Mouse (Mus musculus) hindbrain, embryonic 11.5 days (tissue): ENCODE measurements around the gene Pi16. TPM values are rescaled to one million over a fixed set of nuclear protein-coding genes. Genes with fewer than 3 reads are reported as not detected.

Source experiments
- ATAC-seq: fragments of 200-750 bp; cut with Nextera tagmentation; 2 replicates; pipeline ENCODE4 v1.8.0; 2017; ENCODE audit warnings: mild to moderate bottlenecking, moderate TSS enrichment, moderate library complexity; ENCODE audit not compliant: low FRiP score
- DNase-seq: peaks from one replicate; pipeline ENCODE4 v3.0.0-alpha.2; 2015; ENCODE audit warnings: low spot score
- H3K27ac ChIP-seq: fragments of 300-500 bp; sonication (generic); 2 replicates; pipeline ENCODE4 v1.5.1; 2014; ENCODE audit warnings: mild to moderate bottlenecking, low read depth, low read length
- H3K27me3 ChIP-seq: fragments of 300-500 bp; sonication (generic); 2 replicates; pipeline ENCODE4 v1.6.1; 2014; ENCODE audit warnings: mild to moderate bottlenecking, low read length, moderate library complexity, mixed read lengths; ENCODE audit not compliant: control insufficient read depth, insufficient read depth
- H3K36me3 ChIP-seq: fragments of 300-500 bp; sonication (generic); 2 replicates; pipeline ENCODE4 v1.6.1; 2014; ENCODE audit warnings: mild to moderate bottlenecking, low read length, moderate library complexity, mixed read lengths; ENCODE audit not compliant: control insufficient read depth, insufficient read depth
- H3K4me1 ChIP-seq: fragments of 300-500 bp; sonication (generic); replicated peaks from 2 replicates; pipeline ENCODE4 v1.6.1; 2014; ENCODE audit warnings: low read length, mixed read lengths; ENCODE audit not compliant: control insufficient read depth, insufficient read depth
- H3K4me2 ChIP-seq: fragments of 300-500 bp; sonication (generic); replicated peaks from 2 replicates; pipeline ENCODE4 v1.6.1; 2014; ENCODE audit warnings: mild to moderate bottlenecking, low read depth, low read length
- H3K4me3 ChIP-seq: fragments of 300-500 bp; sonication (generic); 2 replicates; pipeline ENCODE4 v1.5.1; 2014; ENCODE audit warnings: low read depth, low read length
- H3K9ac ChIP-seq: fragments of 300-500 bp; sonication (generic); 2 replicates; pipeline ENCODE4 v1.6.1; 2014; ENCODE audit warnings: low read depth, low read length
- H3K9me3 ChIP-seq: fragments of 300-500 bp; sonication (generic); 2 replicates; pipeline ENCODE4 v1.6.1; 2016; ENCODE audit warnings: low read length; ENCODE audit not compliant: control insufficient read depth
- WGBS: fragments of 180-500 bp; shearing (Covaris S2); extraction: QIAGEN DNeasy Blood & Tissue Kit; methylation state at CpG from one replicate; pipeline ENCODE4 v1.1.7; 2014; 5-methylcytosine and 5-hydroxymethylcytosine counted together
- polyA plus RNA-seq: library from polyadenylated mRNA; unstranded; fragments of >200 nt; fragmentation: Nextera tagmentation; extraction: Ambion mirVana; gene quantifications from 2 replicates; pipeline ENCODE4 v1.2.1, GENCODE M21; 2014

The Pi16 gene
- polyA plus RNA-seq, 1 experiment from 2014 or later, result 0.32 TPM

DNA sequence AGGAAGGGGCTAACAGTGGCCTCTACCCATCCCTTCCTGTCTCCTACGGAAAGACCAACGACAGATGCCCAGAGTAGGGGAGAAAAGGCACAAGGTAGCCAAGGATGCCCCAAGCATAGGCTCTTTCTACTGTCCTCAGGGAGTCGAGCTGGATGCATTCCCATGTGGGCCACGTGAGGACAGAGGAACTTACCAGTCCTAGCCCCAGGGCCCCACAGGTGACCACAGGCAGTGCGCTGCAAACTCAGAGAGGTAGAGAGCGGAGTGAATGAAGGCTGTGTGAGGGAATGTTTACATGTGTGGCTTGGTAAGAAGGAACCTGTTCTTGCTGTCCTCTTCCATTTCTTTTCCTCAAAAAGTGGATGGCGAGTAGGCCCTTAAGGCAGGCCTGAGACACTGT, 11.6 kb upstream of the Pi16 start:
- H3K27me3 ChIP-seq, result no peaks in the 10 kb centered on the region
- 51% methylated on average over 7 of the region's 7 CpGs for WGBS
- H3K4me3 ChIP-seq, result no peak overlapping the region
- H3K4me1 ChIP-seq, result 0 out of 2 replicates have a peak, but pooled peaks cover 4% of the 10 kb centered on the region
- H3K9me3 ChIP-seq, result no peaks in the 10 kb centered on the region
- H3K27ac ChIP-seq, result no peak overlapping the region
- DNase-seq (no peak), ATAC-seq (no peak)
- no peak overlapping the region for H3K4me2 ChIP-seq
- no peak overlapping the region for H3K9ac ChIP-seq
- H3K36me3 ChIP-seq, result peaks cover 4% of the 10 kb centered on the region; the same call in 1 of the 2 replicates

DNA sequence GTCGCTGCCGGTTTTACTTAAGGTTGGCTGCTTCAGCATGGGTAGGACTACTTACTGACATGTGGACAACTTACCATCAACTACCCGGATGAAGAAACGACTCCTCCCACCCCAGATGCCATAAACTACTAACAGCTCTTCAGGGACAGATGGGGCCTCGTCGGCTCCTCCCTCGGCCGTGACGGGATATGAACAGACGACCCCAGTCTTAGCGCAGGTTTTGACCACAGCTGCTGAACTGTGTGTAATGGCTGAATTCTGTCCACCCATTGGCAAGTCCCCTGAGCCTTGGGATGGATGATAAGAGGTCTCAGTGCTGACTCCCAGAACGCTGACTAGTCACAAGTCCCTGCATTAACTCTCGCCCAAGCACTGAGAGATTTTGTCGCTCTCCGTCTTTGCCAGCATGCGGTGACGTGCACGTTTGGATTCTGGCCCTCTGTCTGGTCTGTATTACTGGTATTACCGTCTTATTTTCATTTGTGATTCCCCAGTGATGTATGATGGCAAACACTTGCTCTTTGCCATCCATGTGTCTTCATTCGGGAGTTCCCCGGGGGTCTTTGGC, 7.3 kb upstream of the Pi16 start:
- no peak for DNase-seq
- WGBS, result 74% methylated on average over 21 of the region's 21 CpGs
- Histone ChIP-seq H3K36me3 (no peaks in the 10 kb centered on the region), H3K4me3 (no peak overlapping the region), H3K9me3 (no peaks in the 10 kb centered on the region), H3K4me1 (0 out of 2 replicates have a peak, but pooled peaks cover 4% of the 10 kb centered on the region), H3K9ac (no peak overlapping the region), H3K27ac (no peak overlapping the region; the same call in 1 of the 2 replicates), H3K27me3 (no peaks in the 10 kb centered on the region), H3K4me2 (no peak overlapping the region)
- ATAC-seq, result no peak

DNA sequence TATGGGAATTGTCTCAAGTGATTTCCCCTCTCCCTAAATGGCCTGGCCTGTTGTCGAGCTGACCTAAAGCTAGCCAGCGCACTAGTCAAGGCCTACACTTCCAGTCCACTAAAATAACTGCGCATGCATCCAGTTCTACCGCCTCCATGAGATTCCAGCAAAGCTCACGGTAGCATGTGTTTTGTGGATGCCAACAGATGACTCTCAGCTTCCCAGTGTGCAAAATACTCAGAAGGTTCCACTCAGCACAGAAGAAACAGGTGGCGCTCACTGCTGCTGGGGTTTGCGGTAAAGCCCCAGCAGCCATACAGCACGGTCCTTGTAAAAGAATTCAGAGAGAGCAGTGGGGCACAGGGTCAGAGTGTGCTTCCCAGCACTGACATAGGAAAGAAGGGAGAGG, 5.9 kb upstream of the Pi16 start:
- Histone ChIP-seq H3K27ac (no peak overlapping the region), H3K4me2 (no peak overlapping the region), H3K4me3 (no peak overlapping the region), H3K9me3 (no peaks in the 10 kb centered on the region), H3K27me3 (no peaks in the 10 kb centered on the region), H3K36me3 (no peaks in the 10 kb centered on the region), H3K4me1 (no peaks in the 10 kb centered on the region), H3K9ac (no peak overlapping the region)
- DNase-seq (no peak), ATAC-seq (no peak)
- WGBS, result 88% methylated on average over 8 of the region's 8 CpGs

DNA sequence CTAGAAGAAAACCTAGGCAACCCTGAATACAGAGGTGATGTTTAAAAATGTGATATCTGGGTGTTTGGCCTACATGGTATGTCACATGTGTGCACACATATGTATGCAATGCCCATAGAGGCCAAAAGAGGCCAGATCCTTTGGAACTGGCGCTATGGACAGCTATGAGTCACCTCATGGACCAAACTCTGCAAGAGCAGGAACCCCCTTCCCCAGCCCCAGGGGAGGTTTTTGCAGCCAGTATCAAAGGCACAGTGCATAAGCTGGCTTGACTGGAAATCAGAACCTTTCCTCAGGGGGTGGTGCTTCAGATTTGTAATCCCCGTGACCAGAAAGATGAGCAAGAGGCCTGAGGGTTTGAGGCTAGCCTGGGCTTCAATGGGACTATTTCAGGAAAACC, 5.4 kb upstream of the Pi16 start:
- ATAC-seq (no peak), DNase-seq (no peak)
- no peaks in the 10 kb centered on the region for H3K27me3 ChIP-seq
- WGBS, result 94% methylated on average over 2 of the region's 2 CpGs
- no peak overlapping the region for H3K4me3 ChIP-seq
- H3K36me3 ChIP-seq, result no peaks in the 10 kb centered on the region
- no peak overlapping the region for H3K4me2 ChIP-seq
- no peak overlapping the region for H3K27ac ChIP-seq
- no peaks in the 10 kb centered on the region for H3K9me3 ChIP-seq
- no peaks in the 10 kb centered on the region for H3K4me1 ChIP-seq
- no peak overlapping the region for H3K9ac ChIP-seq

DNA sequence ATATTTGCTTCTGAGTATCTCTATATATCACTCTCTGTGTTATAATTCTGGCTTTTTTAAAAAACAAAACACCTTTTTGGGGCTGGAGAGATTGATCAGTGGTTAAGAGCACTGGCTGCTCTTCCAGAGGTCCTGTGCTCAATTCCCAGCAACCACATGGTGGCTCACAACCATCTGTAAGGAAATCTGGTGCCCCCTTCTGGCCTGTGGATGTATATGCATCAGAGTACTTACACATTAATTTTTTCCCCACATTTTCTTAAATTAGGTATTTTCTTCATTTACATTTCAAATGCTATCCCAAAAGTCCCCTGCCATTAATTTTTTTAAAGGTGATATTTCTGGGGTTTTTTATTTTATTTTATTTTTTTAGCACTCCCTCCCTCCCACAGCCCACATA, 4.2 kb upstream of the Pi16 start:
- ATAC-seq, result no peak
- no peak overlapping the region for H3K9ac ChIP-seq
- no peaks in the 10 kb centered on the region for H3K27me3 ChIP-seq
- no peaks in the 10 kb centered on the region for H3K4me1 ChIP-seq
- no peak overlapping the region for H3K27ac ChIP-seq
- no peak for DNase-seq
- no peaks in the 10 kb centered on the region for H3K36me3 ChIP-seq
- H3K4me2 ChIP-seq, result no peak overlapping the region
- no peak overlapping the region for H3K4me3 ChIP-seq
- no peaks in the 10 kb centered on the region for H3K9me3 ChIP-seq

GRCm38 (mm10) chr17:29315672-29316465, 1.6 kb upstream of the Pi16 start:
- Histone ChIP-seq H3K9me3 (no peaks in the 10 kb centered on the region), H3K27ac (no peak overlapping the region), H3K4me2 (no peak overlapping the region), H3K4me1 (0 out of 2 replicates have a peak, but pooled peaks cover 2% of the 10 kb centered on the region), H3K9ac (no peak overlapping the region), H3K36me3 (no peaks in the 10 kb centered on the region), H3K4me3 (no peak overlapping the region), H3K27me3 (peaks cover 7% of the 10 kb centered on the region)
- DNase-seq (no peak), ATAC-seq (no peak)
- 34% methylated on average over 9 of the region's 9 CpGs for WGBS

GRCm38 (mm10) chr17:29316891-29317290, 589 bp upstream of the Pi16 start:
- 83% methylated on average over 3 of the region's 3 CpGs for WGBS
- no peak for ATAC-seq

GRCm38 (mm10) chr17:29318731-29319250, 1.3 kb downstream of the Pi16 start:
- no peak overlapping the region for H3K4me3 ChIP-seq
- no peaks in the 10 kb centered on the region for H3K36me3 ChIP-seq
- 44% methylated on average over 6 of the region's 6 CpGs for WGBS
- no peaks in the 10 kb centered on the region for H3K9me3 ChIP-seq
- DNase-seq, result no peak
- no peak overlapping the region for H3K4me2 ChIP-seq
- H3K4me1 ChIP-seq, result 0 out of 2 replicates have a peak, but pooled peaks cover 5% of the 10 kb centered on the region
- no peak overlapping the region for H3K27ac ChIP-seq
- H3K27me3 ChIP-seq, result peaks cover 25% of the 10 kb centered on the region
- H3K9ac ChIP-seq, result no peak overlapping the region
- no peak for ATAC-seq

More at GRCm38 (mm10) chr17:29316891-29317290, 589 bp upstream of the Pi16 start:
- H3K27ac ChIP-seq, result no peak overlapping the region
- H3K9me3 ChIP-seq, result no peaks in the 10 kb centered on the region
- peaks cover 16% of the 10 kb centered on the region for H3K27me3 ChIP-seq
- H3K4me2 ChIP-seq, result no peak overlapping the region
- H3K4me1 ChIP-seq, result 0 out of 2 replicates have a peak, but pooled peaks cover 3% of the 10 kb centered on the region
- no peak overlapping the region for H3K4me3 ChIP-seq
- no peaks in the 10 kb centered on the region for H3K36me3 ChIP-seq
- H3K9ac ChIP-seq, result no peak overlapping the region
- no peak for DNase-seq
